Mouse (Mus musculus): ENCODE measurements around the gene Enah.

DNA sequence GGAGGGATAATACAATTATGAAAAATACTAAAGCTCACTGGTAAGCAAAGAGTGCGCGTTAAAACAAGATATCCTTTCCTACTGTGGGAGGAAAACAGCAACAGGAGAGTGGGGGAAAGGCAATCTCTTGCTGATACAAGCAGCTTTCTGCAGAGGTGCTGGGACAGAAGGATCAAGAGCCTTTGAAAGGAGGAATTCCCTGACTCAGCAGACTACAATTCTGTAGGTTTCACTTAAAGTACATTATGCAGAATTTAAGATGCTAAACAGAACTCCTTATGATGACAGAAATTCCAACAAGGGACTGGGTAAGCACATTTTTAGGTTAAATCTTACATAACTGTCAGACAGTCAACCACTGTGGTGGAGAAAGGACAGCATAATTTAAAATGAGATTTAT is 31.4 kb downstream of the Enah start:
- TF ChIP-seq UBTF (IDR thresholded peaks at IDR 0.05; ENCODE audit: borderline replicate concordance, insufficient read depth, low read depth, low read length) (no peak), CTCF (IDR thresholded peaks at IDR 0.05 in 2 of 3, conservative IDR thresholded peaks at IDR 0.05 in 1 of 3; ENCODE audit: control insufficient read depth in 1 of 3, insufficient read depth in 1 of 3, low read depth in 2 of 3, low read length in 3 of 3, poor library complexity in 1 of 3, severe bottlenecking in 1 of 3) (no peak), POLR2AphosphoS2 (IDR thresholded peaks at IDR 0.05; ENCODE audit: low read length) (no peak), MAX (IDR thresholded peaks at IDR 0.05; ENCODE audit: low read length) (no peak), TBP (IDR thresholded peaks at IDR 0.05; ENCODE audit: low read depth, low read length) (no peak), GATA1 (IDR thresholded peaks at IDR 0.05; ENCODE audit: low read depth, low read length) (no peak)

Data from MEL (cell line).